Mouse (Mus musculus) lung, embryonic 16.5 days (tissue): ENCODE measurements around the gene Plekhj1. TPM values are rescaled to one million over a fixed set of nuclear protein-coding genes. Genes with fewer than 3 reads are reported as not detected.
"Not testable (repeated sequence)": the region's sequence is repeated elsewhere in the genome, so short reads cannot be mapped to it uniquely, and the experiment has no call there.

Source experiments
- ATAC-seq: fragments of 200-750 bp; cut with Nextera tagmentation; 2 replicates; pipeline ENCODE4 v1.8.0; 2017; ENCODE audit warnings: low read depth, mild to moderate bottlenecking, moderate library complexity
- H3K27ac ChIP-seq: fragments of 300-500 bp; sonication (generic); 2 replicates; pipeline ENCODE4 v1.5.1; 2014; ENCODE audit warnings: mild to moderate bottlenecking, control low read depth, low read length
- H3K27me3 ChIP-seq: fragments of 300-500 bp; sonication (generic); 2 replicates; pipeline ENCODE4 v1.6.1; 2014; ENCODE audit warnings: low read depth, low read length, mixed read lengths; ENCODE audit not compliant: control insufficient read depth, insufficient read depth
- H3K36me3 ChIP-seq: fragments of 300-500 bp; sonication (generic); 2 replicates; pipeline ENCODE4 v1.6.1; 2014; ENCODE audit warnings: low read length; ENCODE audit not compliant: control insufficient read depth, insufficient read depth
- H3K4me1 ChIP-seq: fragments of 300-500 bp; sonication (generic); replicated peaks from 2 replicates; pipeline ENCODE4 v1.6.1; 2014; ENCODE audit warnings: low read length, mixed read lengths; ENCODE audit not compliant: control insufficient read depth, insufficient read depth
- H3K4me2 ChIP-seq: fragments of 300-500 bp; sonication (generic); 2 replicates; pipeline ENCODE4 v1.6.1; 2014; ENCODE audit warnings: low read depth, low read length, control low read depth
- H3K4me3 ChIP-seq: fragments of 300-500 bp; sonication (generic); 2 replicates; pipeline ENCODE4 v1.5.1; 2014; ENCODE audit warnings: mild to moderate bottlenecking, low read length, control low read depth
- H3K9ac ChIP-seq: fragments of 300-500 bp; sonication (generic); 2 replicates; pipeline ENCODE4 v1.6.1; 2014; ENCODE audit warnings: low read length, control low read depth
- H3K9me3 ChIP-seq: fragments of 300-500 bp; sonication (generic); 2 replicates; pipeline ENCODE4 v1.6.1; 2016; ENCODE audit warnings: low read length; ENCODE audit not compliant: control insufficient read depth
- WGBS: fragments of 180-500 bp; shearing (Covaris S2); extraction: QIAGEN DNeasy Blood & Tissue Kit; methylation state at CpG from one replicate; pipeline ENCODE4 v1.1.7; 2014; 5-methylcytosine and 5-hydroxymethylcytosine counted together
- polyA plus RNA-seq: library from polyadenylated mRNA; unstranded; fragments of >200 nt; fragmentation: Nextera tagmentation; extraction: Ambion mirVana; gene quantifications from 2 replicates; pipeline ENCODE4 v1.2.1, GENCODE M21; 2015

The Plekhj1 gene
- polyA plus RNA-seq, 1 experiment from 2014 or later, result 100 TPM

DNA sequence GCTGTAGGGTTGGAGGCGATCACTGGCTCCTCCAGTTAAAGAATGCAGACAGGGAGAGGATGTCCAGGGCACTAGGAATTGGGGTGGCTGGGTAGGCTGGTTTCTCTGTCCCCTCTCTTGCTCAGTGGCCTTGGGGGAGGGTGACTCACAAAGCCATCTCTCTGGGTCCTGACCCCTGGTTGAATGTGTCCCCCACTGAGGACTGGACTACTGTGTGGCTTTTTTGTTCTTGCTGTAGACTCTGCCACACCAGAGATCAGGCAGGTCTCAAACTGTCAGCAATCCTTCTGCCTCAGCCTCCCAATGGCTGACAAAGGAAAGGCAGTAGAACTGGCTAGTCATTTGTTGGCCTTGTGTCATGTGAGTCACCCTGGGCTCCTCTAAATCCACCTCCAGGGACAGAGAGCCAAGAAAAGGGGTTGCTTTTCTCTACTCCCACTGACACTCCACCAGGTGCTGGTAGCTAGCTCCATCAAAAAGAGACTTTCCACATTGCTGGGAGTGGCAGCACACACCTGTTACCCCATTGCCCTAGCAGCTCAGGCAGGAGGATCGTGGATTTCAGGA is 40.0 kb upstream of the Plekhj1 start:
- Histone ChIP-seq H3K27me3 (peaks cover 52% of the 10 kb centered on the region), H3K4me3 (no peak overlapping the region), H3K4me1 (no peaks in the 10 kb centered on the region), H3K4me2 (no peak overlapping the region), H3K36me3 (no peaks in the 10 kb centered on the region), H3K9ac (no peak overlapping the region), H3K27ac (no peak overlapping the region), H3K9me3 (0 out of 2 replicates have a peak, but pooled peaks cover 4% of the 10 kb centered on the region)
- no peak for ATAC-seq
- WGBS, result 58% methylated on average over 2 of the region's 2 CpGs

DNA sequence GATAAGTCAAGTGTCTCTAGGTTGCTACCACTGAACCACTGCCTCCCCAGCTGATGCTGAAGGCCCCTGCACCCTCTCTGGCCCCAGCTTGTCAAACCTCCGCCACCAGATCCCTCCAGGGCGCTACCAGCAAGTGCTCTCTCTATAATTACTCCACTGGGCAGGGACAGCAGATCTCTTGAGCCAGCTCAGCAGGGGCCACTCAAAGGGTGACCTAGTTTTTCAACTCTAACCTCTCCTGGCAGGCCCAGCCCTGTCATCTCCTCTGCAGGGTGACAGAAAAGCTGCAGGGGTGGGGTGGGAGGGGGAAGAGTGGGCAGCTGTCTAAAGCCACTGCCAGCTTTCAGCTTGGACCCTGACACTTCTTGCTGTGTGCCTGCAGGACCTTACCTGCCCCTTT is 39.4 kb upstream of the Plekhj1 start:
- Histone ChIP-seq H3K4me2 (no peak overlapping the region), H3K9ac (no peak overlapping the region), H3K9me3 (0 out of 2 replicates have a peak, but pooled peaks cover 4% of the 10 kb centered on the region), H3K27me3 (peaks cover 50% of the 10 kb centered on the region), H3K27ac (no peak overlapping the region), H3K36me3 (no peaks in the 10 kb centered on the region), H3K4me3 (no peak overlapping the region), H3K4me1 (no peaks in the 10 kb centered on the region)
- no peak for ATAC-seq
- WGBS, result 8% methylated on average over 2 of the region's 2 CpGs

DNA sequence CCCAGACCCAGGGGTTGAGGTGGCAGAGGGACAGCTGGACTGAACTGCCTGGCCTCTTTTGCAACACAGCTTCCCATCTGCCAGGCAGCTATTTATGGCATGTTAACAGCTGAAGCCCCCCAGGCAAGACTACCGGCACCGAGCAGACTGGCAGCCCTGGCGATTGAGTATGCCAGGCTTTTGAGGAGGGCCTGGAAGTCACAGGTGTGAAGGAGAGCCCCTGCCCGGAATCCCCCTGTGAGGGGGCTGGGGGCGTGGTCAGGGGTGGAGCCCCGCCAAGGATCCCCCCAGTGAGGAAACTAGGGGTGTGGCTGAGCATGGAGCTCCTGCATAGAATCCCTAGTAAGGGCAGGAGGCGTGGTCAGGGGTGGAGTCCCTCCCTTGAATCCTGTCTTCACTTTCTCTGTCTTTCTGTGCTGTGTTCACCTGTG is 38.5 kb upstream of the Plekhj1 start:
- no peak for ATAC-seq
- no peaks in the 10 kb centered on the region for H3K36me3 ChIP-seq
- H3K27ac ChIP-seq, result no peak overlapping the region
- WGBS, result 30% methylated on average over 7 of the region's 7 CpGs
- H3K9me3 ChIP-seq, result 0 out of 2 replicates have a peak, but pooled peaks cover 4% of the 10 kb centered on the region
- no peaks in the 10 kb centered on the region for H3K4me1 ChIP-seq
- H3K4me3 ChIP-seq, result no peak overlapping the region
- no peak overlapping the region for H3K4me2 ChIP-seq
- no peak overlapping the region for H3K9ac ChIP-seq
- peaks cover 43% of the 10 kb centered on the region for H3K27me3 ChIP-seq

DNA sequence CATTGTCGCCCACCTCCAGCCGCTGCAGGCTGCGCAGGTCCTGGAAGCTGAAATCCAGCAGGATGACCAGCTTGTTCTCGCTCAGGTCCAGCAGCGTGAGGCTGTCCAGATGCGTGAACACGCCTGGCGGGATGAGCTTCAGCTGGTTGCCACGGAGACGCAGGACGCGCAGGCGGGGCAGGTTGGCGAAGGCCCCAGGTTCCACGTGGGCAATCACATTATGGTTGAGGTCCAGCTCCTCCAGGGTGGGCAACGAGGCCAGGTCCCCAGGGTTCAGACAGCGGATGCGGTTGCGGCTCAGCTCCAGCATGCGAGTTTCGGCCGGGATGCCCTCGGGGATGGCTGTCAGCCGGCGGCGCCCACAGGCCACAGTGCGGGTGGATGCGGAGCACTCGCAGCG is 37.2 kb upstream of the Plekhj1 start:
- no peak overlapping the region for H3K27ac ChIP-seq
- 45% methylated on average over 28 of the region's 30 CpGs for WGBS

DNA sequence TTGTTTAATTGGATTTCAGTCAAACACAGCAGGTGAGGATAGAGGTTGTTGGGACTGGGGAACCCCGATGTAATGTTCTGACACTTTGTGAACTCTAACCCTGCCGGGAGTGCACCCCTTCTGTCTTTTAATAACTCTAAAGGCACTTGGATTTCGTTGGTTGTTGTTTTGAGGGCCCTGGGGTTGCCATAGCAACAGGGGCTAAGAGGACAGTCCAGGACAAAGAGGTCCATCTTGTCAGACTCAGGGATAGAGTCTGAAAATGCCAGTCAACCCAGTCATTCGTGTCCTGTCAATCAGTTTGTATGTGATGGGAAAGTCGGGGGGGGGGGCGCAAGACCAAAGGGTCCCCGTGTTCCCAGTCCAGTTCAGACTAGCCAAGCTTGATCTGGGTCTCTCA is 34.4 kb upstream of the Plekhj1 start:
- Histone ChIP-seq H3K27me3 (peaks cover 40% of the 10 kb centered on the region), H3K4me1 (peaks cover 12% of the 10 kb centered on the region), H3K4me3 (no peak overlapping the region), H3K36me3 (peaks cover 7% of the 10 kb centered on the region), H3K9me3 (0 out of 2 replicates have a peak, but pooled peaks cover 4% of the 10 kb centered on the region), H3K4me2 (no peak overlapping the region), H3K27ac (no peak overlapping the region), H3K9ac (no peak overlapping the region)
- WGBS, result 69% methylated on average over 7 of the region's 7 CpGs
- ATAC-seq, result no peak

More for the DNA sequence above, 37.2 kb upstream of the Plekhj1 start:
- no peak overlapping the region for H3K4me3 ChIP-seq
- no peak overlapping the region for H3K4me2 ChIP-seq
- H3K4me1 ChIP-seq, result peaks cover 6% of the 10 kb centered on the region
- no peak for ATAC-seq
- no peak overlapping the region for H3K9ac ChIP-seq
- no peaks in the 10 kb centered on the region for H3K36me3 ChIP-seq
- H3K27me3 ChIP-seq, result peaks cover 40% of the 10 kb centered on the region
- H3K9me3 ChIP-seq, result 0 out of 2 replicates have a peak, but pooled peaks cover 4% of the 10 kb centered on the region

DNA sequence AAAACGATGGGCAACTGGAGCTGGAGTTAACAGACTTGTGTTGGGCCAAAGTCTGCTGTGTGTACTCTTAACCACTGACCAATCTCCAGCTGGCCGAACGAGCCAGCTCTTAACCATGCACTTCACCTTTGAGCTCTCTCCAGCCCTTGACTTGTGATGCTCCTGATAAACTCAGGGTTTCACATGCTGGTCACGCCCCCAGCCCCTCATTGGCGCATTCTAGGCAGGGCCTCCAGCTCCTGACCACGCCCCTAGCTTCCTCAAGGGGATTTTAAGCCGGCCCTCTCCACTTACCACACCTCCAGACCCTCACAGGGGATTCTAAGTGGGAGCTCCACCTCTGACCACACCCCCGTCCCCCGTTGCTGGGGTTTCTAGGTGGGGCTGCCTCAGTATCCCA is 32.7 kb upstream of the Plekhj1 start:
- Histone ChIP-seq H3K27ac (no peak overlapping the region), H3K27me3 (peaks cover 30% of the 10 kb centered on the region), H3K4me1 (peaks cover 17% of the 10 kb centered on the region), H3K4me2 (no peak overlapping the region), H3K4me3 (no peak overlapping the region), H3K9ac (no peak overlapping the region), H3K36me3 (peaks cover 7% of the 10 kb centered on the region), H3K9me3 (0 out of 2 replicates have a peak, but pooled peaks cover 4% of the 10 kb centered on the region)
- 3% methylated on average over 9 of the region's 9 CpGs for WGBS
- no peak for ATAC-seq

DNA sequence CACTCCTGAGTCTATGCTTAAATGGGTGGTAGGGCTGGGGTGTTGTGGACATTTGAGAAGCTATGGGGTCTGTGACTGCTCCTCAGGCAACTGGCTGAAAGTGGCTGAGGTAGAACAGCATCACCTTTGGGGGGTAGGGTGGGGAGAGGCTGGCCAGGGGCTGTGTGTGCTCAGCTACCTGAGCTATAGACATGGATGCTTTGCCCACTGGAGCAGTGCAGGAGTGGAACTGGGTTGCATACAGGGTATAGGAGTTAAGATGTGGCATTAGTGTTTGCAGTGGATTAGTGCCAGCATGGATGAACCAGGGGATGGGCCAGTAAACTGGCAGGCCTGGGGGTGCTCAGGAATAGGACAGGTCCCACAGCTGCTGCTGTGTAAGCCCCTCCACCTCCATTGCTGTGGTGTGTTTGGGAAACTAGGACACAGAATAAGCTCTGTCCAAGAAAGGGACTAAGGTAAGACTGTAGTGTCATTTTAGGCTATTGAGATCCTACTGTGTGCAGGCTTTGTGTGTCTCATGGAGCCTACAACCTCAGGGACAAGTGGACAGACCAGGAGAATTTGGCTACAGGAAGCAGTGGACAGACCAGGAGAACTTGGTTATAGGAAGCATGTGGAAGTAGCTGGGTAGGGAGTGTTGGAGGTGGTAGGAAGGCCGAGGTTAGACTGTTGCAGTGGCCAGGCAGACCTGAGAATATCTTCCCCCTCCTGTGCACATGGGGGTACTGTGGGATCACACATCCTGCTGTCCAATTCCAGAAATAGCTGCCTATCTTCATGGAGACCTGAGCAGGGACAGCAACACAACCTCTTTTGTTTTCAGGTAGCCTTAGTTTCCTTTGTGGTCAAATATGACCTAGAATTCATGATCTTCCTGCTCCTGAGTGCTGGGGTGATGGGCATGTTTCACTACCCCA is 31.2 kb upstream of the Plekhj1 start:
- H3K4me2 ChIP-seq, result no peak overlapping the region
- WGBS, result 58% methylated on average over 1 of the region's 1 CpGs
- H3K9me3 ChIP-seq, result 0 out of 2 replicates have a peak, but pooled peaks cover 4% of the 10 kb centered on the region
- H3K4me3 ChIP-seq, result no peak overlapping the region
- no peak for ATAC-seq
- H3K9ac ChIP-seq, result no peak overlapping the region
- H3K4me1 ChIP-seq, result peaks cover 17% of the 10 kb centered on the region
- peaks cover 7% of the 10 kb centered on the region for H3K36me3 ChIP-seq
- peaks cover 15% of the 10 kb centered on the region for H3K27me3 ChIP-seq
- H3K27ac ChIP-seq, result no peak overlapping the region

DNA sequence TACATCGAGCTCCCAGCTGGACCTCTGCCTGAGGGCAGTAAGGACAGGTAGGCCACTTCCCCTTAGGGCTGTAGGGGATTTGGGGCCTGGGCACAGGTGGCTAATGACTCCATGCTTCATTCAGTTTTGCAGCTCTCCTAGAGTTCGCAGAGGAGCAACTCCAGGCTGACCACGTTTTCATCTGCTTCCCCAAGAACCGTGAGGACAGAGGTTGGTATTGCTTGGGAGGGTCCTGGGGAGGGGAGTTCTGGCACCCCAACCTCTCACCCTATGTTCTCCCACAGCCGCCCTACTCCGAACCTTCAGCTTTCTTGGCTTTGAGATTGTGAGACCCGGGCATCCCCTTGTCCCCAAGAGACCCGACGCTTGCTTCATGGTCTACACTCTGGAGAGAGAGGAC is 30.2 kb upstream of the Plekhj1 start:
- H3K4me1 ChIP-seq, result peaks cover 17% of the 10 kb centered on the region
- not testable (repeated sequence) for H3K9ac ChIP-seq, H3K4me3 ChIP-seq, H3K36me3 ChIP-seq, H3K27ac ChIP-seq, H3K9me3 ChIP-seq, H3K27me3 ChIP-seq, ATAC-seq
- peak overlapping the region; percentile 96; the same call in 1 of the 2 replicates for H3K4me2 ChIP-seq
- WGBS, result 72% methylated on average over 7 of the region's 9 CpGs

DNA sequence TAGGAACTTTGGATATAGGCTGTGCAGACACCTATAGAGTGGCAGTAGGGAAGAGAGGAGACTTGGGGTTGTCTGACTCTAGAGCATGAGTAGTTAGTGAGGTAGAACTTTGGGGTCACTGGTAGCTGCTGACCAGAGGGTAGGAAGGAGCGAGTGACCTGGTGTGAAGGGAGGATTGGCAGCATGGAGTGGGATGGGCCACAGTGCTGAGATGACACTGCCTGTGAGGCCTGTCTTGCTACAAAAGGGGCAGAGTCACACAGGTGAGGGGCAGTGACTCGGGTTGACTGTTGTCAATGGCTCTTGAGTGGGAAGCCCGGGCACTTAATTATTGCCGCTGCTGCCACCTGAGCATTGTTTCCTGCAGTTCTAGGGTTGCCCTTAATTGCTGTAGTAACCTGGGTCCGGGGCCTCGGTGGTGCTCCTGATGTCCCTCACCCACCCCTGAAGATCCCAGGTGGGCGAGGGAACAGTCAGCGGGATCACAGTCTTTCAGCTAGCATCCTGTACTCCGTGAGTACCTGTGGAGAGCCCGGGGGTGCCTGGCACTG is 29.5 kb upstream of the Plekhj1 start:
- no peaks in the 10 kb centered on the region for H3K9me3 ChIP-seq
- ATAC-seq, result no peak
- WGBS, result 61% methylated on average over 10 of the region's 10 CpGs
- H3K27me3 ChIP-seq, result no peaks in the 10 kb centered on the region
- peak overlapping the region; percentile 73 for H3K4me3 ChIP-seq
- H3K9ac ChIP-seq, result peak overlapping the region; percentile 91
- H3K27ac ChIP-seq, result no peak overlapping the region
- peak overlapping the region; percentile 96 for H3K4me2 ChIP-seq
- H3K4me1 ChIP-seq, result peaks cover 17% of the 10 kb centered on the region
- peaks cover 7% of the 10 kb centered on the region for H3K36me3 ChIP-seq
